Mouse (Mus musculus) small intestine, adult 2 months (tissue): ENCODE results near the gene Myl10. TPM values are rescaled to one million over a fixed set of nuclear protein-coding genes. Genes with fewer than 3 reads are reported as not detected.
A peak's percentile ranks its signal among the peaks of the same experiment; 100 is the strongest.
"Not testable (repeated sequence)": the region's sequence is repeated elsewhere in the genome, so short reads cannot be mapped to it uniquely, and the experiment has no call there.

Source experiments
- H3K27ac ChIP-seq: fragments of 200-500 bp; 2 replicates; pipeline ENCODE4 v1.5.1; 2012; ENCODE audit warnings: low read depth, low read length, control low read depth, inconsistent platforms; ENCODE audit not compliant: insufficient read depth
- H3K27me3 ChIP-seq: fragments of 200-500 bp; 2 replicates; pipeline ENCODE4 v1.6.1; 2012; ENCODE audit warnings: mild to moderate bottlenecking, moderate library complexity, low read length, inconsistent platforms; ENCODE audit not compliant: control insufficient read depth, insufficient read depth
- H3K36me3 ChIP-seq: fragments of 200-500 bp; 2 replicates; pipeline ENCODE4 v1.6.1; 2012; ENCODE audit warnings: mild to moderate bottlenecking, low read length, control low read depth, inconsistent platforms; ENCODE audit not compliant: control insufficient read depth, insufficient read depth
- H3K4me1 ChIP-seq: fragments of 200-500 bp; 2 replicates; pipeline ENCODE4 v1.6.1; 2012; ENCODE audit warnings: low read length, inconsistent platforms, mixed read lengths; ENCODE audit not compliant: control insufficient read depth, insufficient read depth, insufficient read length
- H3K4me3 ChIP-seq: fragments of 200-500 bp; 2 replicates; pipeline ENCODE4 v1.5.1; 2012; ENCODE audit warnings: low read depth, mild to moderate bottlenecking, control low read depth, inconsistent platforms, low read length, moderate library complexity
- CTCF ChIP-seq: fragments of 200-500 bp; IDR thresholded peaks from 2 replicates; pipeline ENCODE4 v1.5.1; 2012; ENCODE audit warnings: low read depth, mild to moderate bottlenecking, control low read depth, inconsistent platforms, low read length, moderate library complexity, mixed read lengths; ENCODE audit not compliant: insufficient replicate concordance, insufficient read length; ENCODE audit errors: extremely low read depth
- POLR2A ChIP-seq: fragments of 200-500 bp; IDR thresholded peaks from 2 replicates; pipeline ENCODE4 v1.6.1; 2012; ENCODE audit warnings: low read depth, mild to moderate bottlenecking, control low read depth, inconsistent platforms, low read length, moderate library complexity
- WGBS: fragments of 180-500 bp; shearing (Covaris S2); methylation state at CpG from one replicate; pipeline ENCODE4 v1.1.7; 2018; 5-methylcytosine and 5-hydroxymethylcytosine counted together
- polyA plus RNA-seq: library from polyadenylated mRNA; depleted of rRNA; stranded (reverse); fragments of >200 nt; gene quantifications from 2 replicates; pipeline ENCODE4 v1.2.3, GENCODE M21; 2012; rRNA removed

Myl10 gene
- polyA plus RNA-seq: not detected in 2 replicates

DNA sequence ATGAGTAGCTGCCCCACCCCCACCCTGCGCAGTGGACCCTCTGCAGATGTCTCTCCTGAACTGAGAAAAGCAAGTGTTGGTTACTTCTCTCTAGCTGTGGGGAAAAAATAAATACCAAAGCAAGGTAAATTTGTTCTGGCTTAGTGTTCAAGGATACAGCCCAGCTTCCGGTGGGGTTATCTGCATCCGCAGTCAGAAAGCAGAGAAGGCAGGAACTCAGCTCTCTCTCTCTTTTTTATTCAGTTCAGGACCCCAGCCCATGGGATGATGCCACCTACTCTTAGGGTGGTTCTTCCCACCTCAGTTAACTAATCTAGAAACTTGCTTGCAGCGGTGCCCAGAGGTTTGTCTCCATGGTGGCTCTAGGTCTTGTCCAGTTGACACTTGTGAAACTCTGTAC lies at the start of gene Myl10:
TSS of gene Myl10 (plus strand) at position 363 of the 400 bp plus-strand sequence.
- H3K4me3 ChIP-seq: no peak within 1 kb of the TSS
- no peaks in the 10 kb centered on the region for H3K4me1 ChIP-seq
- H3K27ac ChIP-seq: no peak within 1 kb of the TSS
- no peak for TF ChIP-seq CTCF
- no peak for TF ChIP-seq POLR2A
- WGBS: 65% methylated on average over 4 of the region's 4 CpGs
- no peaks in the 10 kb centered on the region for H3K36me3 ChIP-seq
- no peaks in the 10 kb centered on the region for H3K27me3 ChIP-seq

DNA sequence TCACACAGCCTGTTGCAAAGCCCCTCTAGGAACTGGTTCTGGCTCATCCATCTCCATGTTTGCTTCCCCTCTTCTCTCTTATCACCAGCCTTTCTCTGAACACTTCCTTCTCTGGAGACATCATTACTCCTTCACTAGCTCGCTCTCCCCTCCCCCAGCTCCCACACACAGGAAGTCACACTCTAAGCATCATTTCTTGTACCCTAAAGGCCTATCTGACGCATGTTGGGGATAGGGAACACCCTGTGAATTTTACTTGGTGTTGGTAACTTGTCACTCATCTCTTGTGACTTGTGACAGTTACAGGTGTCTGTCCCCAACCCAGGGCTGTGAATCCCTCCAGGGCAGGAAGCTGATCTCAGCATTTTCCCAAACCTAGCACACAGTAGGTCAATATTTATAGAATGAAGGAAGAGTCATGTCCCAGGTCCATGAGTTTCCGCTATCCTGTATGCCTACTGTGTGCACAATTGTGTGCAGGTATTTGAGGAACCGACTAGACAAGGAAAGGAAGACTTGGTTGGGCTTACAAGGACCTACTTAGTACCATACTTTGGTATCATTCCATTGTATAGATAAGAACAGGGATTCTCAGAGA lies 46.1 kb upstream of the Myl10 start:
- H3K36me3 ChIP-seq: no peaks in the 10 kb centered on the region
- no peak for TF ChIP-seq POLR2A
- no peak for TF ChIP-seq CTCF
- H3K27ac ChIP-seq: no peak overlapping the region
- no peak overlapping the region for H3K4me3 ChIP-seq
- WGBS: 78% methylated on average over 4 of the region's 4 CpGs
- peaks cover 3% of the 10 kb centered on the region; the same call in 1 of the 2 replicates for H3K4me1 ChIP-seq
- no peaks in the 10 kb centered on the region for H3K27me3 ChIP-seq

DNA sequence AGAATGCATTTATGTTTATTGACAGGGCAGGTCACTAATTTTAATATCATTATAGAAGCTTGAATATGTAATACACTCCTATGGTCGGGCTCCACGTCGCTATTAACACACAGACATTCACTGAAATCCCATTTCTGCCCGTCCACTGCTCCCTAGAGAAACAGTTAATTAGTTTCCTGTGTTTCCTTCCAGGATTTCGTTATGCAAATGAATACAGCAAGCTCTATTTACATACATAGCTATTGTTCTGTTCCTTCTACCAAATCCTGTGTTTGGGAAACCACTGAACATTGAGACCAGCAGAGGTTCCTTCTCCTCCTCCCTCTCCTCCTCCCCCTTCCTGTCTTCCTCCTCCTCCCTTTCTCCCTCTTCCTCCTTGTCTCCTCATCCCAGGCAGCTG lies 43.9 kb upstream of the Myl10 start:
- no peak for TF ChIP-seq POLR2A
- TF ChIP-seq CTCF: no peak
- WGBS: 80% methylated on average over 5 of the region's 5 CpGs
- H3K4me1 ChIP-seq: peaks cover 3% of the 10 kb centered on the region; the same call in 1 of the 2 replicates

DNA sequence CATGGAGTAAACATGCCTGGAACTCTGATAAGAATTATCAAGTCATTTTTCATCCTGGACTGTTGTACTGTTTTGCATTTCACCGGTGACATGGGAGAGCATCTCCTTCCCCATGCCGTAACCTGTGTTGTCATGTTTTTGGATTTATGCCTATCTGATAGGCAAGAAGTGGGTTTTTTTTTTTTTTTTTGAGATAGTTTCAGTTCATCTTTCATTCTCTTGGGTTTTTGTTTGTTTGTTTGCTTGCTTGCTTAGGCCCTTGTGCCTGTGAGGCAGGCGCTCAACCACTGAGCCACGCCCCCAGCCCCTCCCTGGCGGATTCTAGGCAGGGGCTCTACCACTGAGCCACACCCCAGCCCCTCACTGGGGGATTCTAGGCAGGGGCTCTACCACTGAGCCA lies 43.3 kb upstream of the Myl10 start:
- no peak for TF ChIP-seq POLR2A
- Histone ChIP-seq H3K27me3 (no peaks in the 10 kb centered on the region), H3K4me3 (no peak overlapping the region), H3K4me1 (peaks cover 3% of the 10 kb centered on the region; the same call in 1 of the 2 replicates), H3K36me3 (no peaks in the 10 kb centered on the region), H3K27ac (no peak overlapping the region)
- WGBS: 78% methylated on average over 5 of the region's 5 CpGs

More for the DNA sequence above, 43.9 kb upstream of the Myl10 start:
- Histone ChIP-seq H3K27me3 (no peaks in the 10 kb centered on the region), H3K36me3 (no peaks in the 10 kb centered on the region), H3K27ac (no peak overlapping the region), H3K4me3 (no peak overlapping the region)

DNA sequence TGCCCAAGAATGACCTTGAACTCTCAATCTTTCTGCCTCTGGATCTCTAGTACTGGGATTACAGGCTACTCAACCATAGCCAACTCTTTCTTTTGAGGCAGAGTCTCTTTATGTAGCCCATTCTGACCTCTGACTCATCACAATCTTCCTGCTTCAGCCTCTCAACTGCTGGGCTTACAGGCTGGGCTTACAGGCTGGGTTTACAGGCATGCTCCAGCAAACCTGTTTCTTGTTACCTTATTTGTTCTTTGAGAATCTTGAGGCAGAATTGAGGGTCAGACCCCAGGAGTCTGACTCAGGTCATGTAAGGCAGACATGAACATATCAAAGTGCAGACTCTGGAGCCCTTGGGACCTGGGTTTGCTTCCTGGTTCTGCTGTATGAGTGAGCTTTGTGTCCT lies 38.5 kb upstream of the Myl10 start:
- H3K36me3 ChIP-seq: no peaks in the 10 kb centered on the region
- no peak overlapping the region for H3K27ac ChIP-seq
- H3K4me3 ChIP-seq: no peak overlapping the region
- no peaks in the 10 kb centered on the region for H3K4me1 ChIP-seq
- H3K27me3 ChIP-seq: no peaks in the 10 kb centered on the region
- TF ChIP-seq CTCF (no peak), POLR2A (no peak)

DNA sequence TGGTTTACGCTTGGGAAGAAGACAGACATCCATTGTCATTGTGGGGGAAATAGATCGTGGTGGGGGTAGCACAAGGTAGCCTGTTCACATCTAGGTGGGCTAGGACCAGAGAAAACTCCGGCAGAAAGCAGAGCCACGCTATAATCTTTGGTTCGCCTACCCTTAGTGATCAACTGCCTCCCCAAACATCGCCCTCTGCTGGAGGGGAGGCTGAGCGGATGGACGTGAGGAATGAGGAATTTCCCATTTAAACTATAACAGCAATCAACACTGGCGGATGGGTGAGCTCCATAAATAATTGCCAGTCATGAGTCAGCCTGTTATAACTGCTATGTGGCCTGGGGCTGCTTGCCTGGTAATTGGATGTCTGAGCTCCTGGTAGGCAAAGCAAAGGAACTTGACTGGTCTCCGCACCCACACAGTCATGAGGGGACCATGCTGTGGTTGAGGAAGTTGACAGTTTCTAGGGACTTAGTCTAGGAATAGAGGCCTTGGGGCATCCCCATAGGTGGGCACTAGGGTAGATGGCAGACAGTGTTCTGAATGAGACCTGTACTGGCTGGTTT lies 36.0 kb upstream of the Myl10 start:
- H3K27me3 ChIP-seq: no peaks in the 10 kb centered on the region
- H3K36me3 ChIP-seq: no peaks in the 10 kb centered on the region
- H3K4me1 ChIP-seq: no peaks in the 10 kb centered on the region
- TF ChIP-seq CTCF (peak; percentile 51; the same call in 1 of the 2 replicates), POLR2A (no peak)
- 71% methylated on average over 10 of the region's 10 CpGs for WGBS
- H3K27ac ChIP-seq: no peak overlapping the region
- H3K4me3 ChIP-seq: no peak overlapping the region

DNA sequence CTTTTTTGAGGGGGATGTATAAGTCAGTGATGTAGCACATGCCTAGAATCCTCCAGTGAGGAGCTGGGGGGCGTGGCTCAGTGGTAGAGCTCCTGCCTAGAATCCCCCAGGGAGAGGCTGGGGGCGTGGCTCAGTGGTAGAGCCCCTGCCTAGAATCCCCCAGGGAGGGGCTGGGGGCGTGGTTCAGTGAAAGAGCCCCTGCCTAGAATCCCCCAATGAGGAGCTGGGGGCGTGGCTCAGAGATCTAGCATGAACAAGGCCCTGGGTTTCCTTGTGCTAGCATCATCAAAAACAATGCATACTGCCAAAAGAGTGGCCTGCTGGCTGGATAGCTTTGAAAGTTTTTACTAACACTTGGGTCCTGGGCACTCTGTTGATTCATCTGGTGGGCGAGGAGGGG lies 32.2 kb upstream of the Myl10 start:
- 65% methylated on average over 5 of the region's 5 CpGs for WGBS
- H3K4me1 ChIP-seq, H3K27me3 ChIP-seq, H3K36me3 ChIP-seq, H3K4me3 ChIP-seq, H3K27ac ChIP-seq: not testable (repeated sequence)
